Mouse (Mus musculus) heart, postnatal 0 days (tissue): ENCODE results near the gene Sfswap. TPM values are rescaled to one million over a fixed set of nuclear protein-coding genes. Genes with fewer than 3 reads are reported as not detected.

Source experiments
- ATAC-seq: fragments of 200-750 bp; cut with Nextera tagmentation; 2 replicates; pipeline ENCODE4 v1.8.0; 2017; ENCODE audit warnings: low read depth, moderate number of reproducible peaks, moderate library complexity; ENCODE audit not compliant: insufficient read depth
- DNase-seq: peaks from one replicate; pipeline ENCODE4 v3.0.0-alpha.2; 2016; ENCODE audit warnings: low spot score
- H3K27ac ChIP-seq: fragments of 300-500 bp; sonication (generic); 2 replicates; pipeline ENCODE4 v1.5.1; 2014; ENCODE audit warnings: low read depth, mild to moderate bottlenecking
- H3K27me3 ChIP-seq: fragments of 300-500 bp; sonication (generic); 2 replicates; pipeline ENCODE4 v1.6.1; 2014; ENCODE audit warnings: low read length, mixed read lengths; ENCODE audit not compliant: control insufficient read depth, insufficient read depth
- H3K36me3 ChIP-seq: fragments of 300-500 bp; sonication (generic); replicated peaks from 2 replicates; pipeline ENCODE4 v1.6.1; 2014; ENCODE audit warnings: low read length, mixed read lengths; ENCODE audit not compliant: control insufficient read depth, insufficient read depth
- H3K4me1 ChIP-seq: fragments of 300-500 bp; sonication (generic); 2 replicates; pipeline ENCODE4 v1.6.1; 2014; ENCODE audit warnings: antibody characterized with exemption; ENCODE audit not compliant: control insufficient read depth, insufficient read depth
- H3K4me2 ChIP-seq: fragments of 300-500 bp; sonication (generic); 2 replicates; pipeline ENCODE4 v1.6.1; 2014; ENCODE audit warnings: low read depth, mild to moderate bottlenecking, low read length, moderate library complexity
- H3K4me3 ChIP-seq: fragments of 300-500 bp; sonication (generic); 2 replicates; pipeline ENCODE4 v1.5.1; 2014; ENCODE audit warnings: low read depth, low read length
- H3K9ac ChIP-seq: fragments of 300-500 bp; sonication (generic); replicated peaks from 2 replicates; pipeline ENCODE4 v1.6.1; 2014; ENCODE audit warnings: low read depth, low read length, mixed read lengths
- H3K9me3 ChIP-seq: fragments of 300-500 bp; sonication (generic); replicated peaks from 2 replicates; pipeline ENCODE4 v1.6.1; 2016; ENCODE audit warnings: low read length; ENCODE audit not compliant: control insufficient read depth
- CTCF ChIP-seq: IDR thresholded peaks from 2 replicates; pipeline ENCODE4 v1.5.1; 2016; ENCODE audit warnings: antibody characterized with exemption, control low read depth, low read depth
- EP300 ChIP-seq: IDR thresholded peaks from 2 replicates; pipeline ENCODE4 v1.6.1; 2016; ENCODE audit warnings: antibody characterized with exemption, low read depth
- WGBS: fragments of 180-500 bp; shearing (Covaris S2); extraction: QIAGEN DNeasy Blood & Tissue Kit; methylation state at CpG from one replicate; pipeline ENCODE4 v1.1.7; 2014; 5-methylcytosine and 5-hydroxymethylcytosine counted together
- polyA plus RNA-seq: library from polyadenylated mRNA; unstranded; fragments of >200 nt; fragmentation: Nextera tagmentation; extraction: Ambion mirVana; gene quantifications from 2 replicates; pipeline ENCODE4 v1.2.1, GENCODE M21; 2015
- total RNA-seq: library from RNA; depleted of rRNA; stranded (reverse); fragments of >200 nt; gene quantifications from 2 replicates; pipeline ENCODE4 v1.2.3, GENCODE M21; 2014; ENCODE audit warnings: low replicate concordance

Sfswap gene
- total and polyA plus RNA-seq, 2 experiments from 2014 or later, result 15.7 to 28.2 TPM

GRCm38 (mm10) chr5:129545787-129546186 is 44.8 kb downstream of the Sfswap start:
- no peaks in the 10 kb centered on the region for H3K9me3 ChIP-seq
- DNase-seq (no peak), ATAC-seq (no peak)
- TF ChIP-seq CTCF (no peak), EP300 (no peak)
- H3K27ac ChIP-seq, result no peak overlapping the region
- H3K4me1 ChIP-seq, result no peaks in the 10 kb centered on the region
- no peak overlapping the region for H3K4me2 ChIP-seq
- no peak overlapping the region for H3K9ac ChIP-seq
- 76% methylated on average over 9 of the region's 9 CpGs for WGBS
- no peak overlapping the region for H3K4me3 ChIP-seq
- H3K36me3 ChIP-seq, result peaks cover 97% of the 10 kb centered on the region
- H3K27me3 ChIP-seq, result no peaks in the 10 kb centered on the region

GRCm38 (mm10) chr5:129549716-129550115 is 48.7 kb downstream of the Sfswap start:
- Histone ChIP-seq H3K27ac (no peak overlapping the region), H3K9me3 (no peaks in the 10 kb centered on the region), H3K9ac (no peak overlapping the region), H3K27me3 (no peaks in the 10 kb centered on the region), H3K4me2 (no peak overlapping the region), H3K4me3 (no peak overlapping the region), H3K4me1 (no peaks in the 10 kb centered on the region), H3K36me3 (peaks cover 98% of the 10 kb centered on the region)
- WGBS, result 91% methylated on average over 12 of the region's 12 CpGs
- ATAC-seq, result no peak
- TF ChIP-seq CTCF, result no peak
- no peak for DNase-seq

GRCm38 (mm10) chr5:129550790-129551189 is 49.8 kb downstream of the Sfswap start:
- H3K4me2 ChIP-seq, result no peak overlapping the region
- ATAC-seq (no peak), DNase-seq (no peak)
- H3K4me1 ChIP-seq, result no peaks in the 10 kb centered on the region
- no peaks in the 10 kb centered on the region for H3K9me3 ChIP-seq
- H3K9ac ChIP-seq, result no peak overlapping the region
- WGBS, result 98% methylated on average over 6 of the region's 6 CpGs
- H3K27ac ChIP-seq, result no peak overlapping the region
- no peak for TF ChIP-seq EP300
- no peak for TF ChIP-seq CTCF
- peaks cover 100% of the 10 kb centered on the region for H3K36me3 ChIP-seq
- no peak overlapping the region for H3K4me3 ChIP-seq
- H3K27me3 ChIP-seq, result no peaks in the 10 kb centered on the region

- ATAC-seq (no peak), DNase-seq (no peak)
- H3K36me3 ChIP-seq, result peaks cover 100% of the 10 kb centered on the region
- no peaks in the 10 kb centered on the region for H3K4me1 ChIP-seq
- H3K9ac ChIP-seq, result no peak overlapping the region
- TF ChIP-seq EP300 (no peak), CTCF (no peak)
- H3K27me3 ChIP-seq, result no peaks in the 10 kb centered on the region
- H3K4me3 ChIP-seq, result no peak overlapping the region
- WGBS, result 96% methylated on average over 2 of the region's 2 CpGs
- H3K27ac ChIP-seq, result no peak overlapping the region
- H3K9me3 ChIP-seq, result no peaks in the 10 kb centered on the region
- H3K4me2 ChIP-seq, result no peak overlapping the region
Measured at GRCm38 (mm10) chr5:129551991-129552390, 51.0 kb downstream of the Sfswap start.

- DNase-seq (no peak), ATAC-seq (no peak)
- Histone ChIP-seq H3K9ac (no peak overlapping the region), H3K9me3 (no peaks in the 10 kb centered on the region), H3K27ac (no peak overlapping the region), H3K4me3 (no peak overlapping the region), H3K36me3 (peaks cover 96% of the 10 kb centered on the region), H3K4me1 (no peaks in the 10 kb centered on the region), H3K4me2 (no peak overlapping the region), H3K27me3 (no peaks in the 10 kb centered on the region)
- no peak for TF ChIP-seq EP300
- TF ChIP-seq CTCF, result no peak
- 91% methylated on average over 6 of the region's 6 CpGs for WGBS
Measured at GRCm38 (mm10) chr5:129553642-129554041, 52.6 kb downstream of the Sfswap start.

GRCm38 (mm10) chr5:129558591-129558990 is 57.6 kb downstream of the Sfswap start:
- TF ChIP-seq EP300, result no peak
- TF ChIP-seq CTCF, result no peak
- DNase-seq (no peak), ATAC-seq (no peak)
- no peaks in the 10 kb centered on the region for H3K9me3 ChIP-seq
- no peak overlapping the region for H3K27ac ChIP-seq
- H3K27me3 ChIP-seq, result no peaks in the 10 kb centered on the region
- peaks cover 85% of the 10 kb centered on the region for H3K36me3 ChIP-seq
- H3K9ac ChIP-seq, result no peak overlapping the region
- no peaks in the 10 kb centered on the region for H3K4me1 ChIP-seq
- H3K4me2 ChIP-seq, result no peak overlapping the region
- H3K4me3 ChIP-seq, result no peak overlapping the region
- 81% methylated on average over 5 of the region's 5 CpGs for WGBS
